Mouse (Mus musculus) myocyte (in vitro differentiated cells): ENCODE measurements around the gene Selp.

Experiments used
- POLR2A ChIP-seq: IDR thresholded peaks from one replicate; pipeline ENCODE4 v1.6.1; 2011; ENCODE audit warnings: low read depth, mild to moderate bottlenecking, control low read depth, moderate library complexity; ENCODE audit not compliant: insufficient read length
- REST ChIP-seq: IDR thresholded peaks from one replicate; pipeline ENCODE4 v1.6.1; 2011; ENCODE audit warnings: mild to moderate bottlenecking, control low read depth, moderate library complexity; ENCODE audit not compliant: insufficient read depth, insufficient read length

DNA sequence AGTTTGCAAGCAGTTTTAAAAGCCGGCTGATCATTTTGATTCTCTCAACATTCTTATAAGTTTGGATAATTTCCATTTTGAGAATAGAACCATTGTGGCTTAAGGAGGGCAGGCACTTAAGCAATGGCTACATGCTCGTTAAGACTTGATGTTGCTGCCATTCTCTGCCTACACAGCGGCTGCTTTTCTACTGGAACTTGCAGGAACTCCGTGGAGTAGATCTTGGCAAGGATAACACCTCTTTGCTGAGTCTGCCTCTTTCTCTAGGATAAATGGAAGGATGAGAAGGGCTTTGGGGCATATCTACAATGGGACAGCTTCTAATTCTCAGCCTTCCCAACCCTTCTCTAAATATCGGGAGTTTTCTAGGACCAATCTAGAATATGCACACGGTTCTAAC, 583 bp downstream of the Selp start:
- TF ChIP-seq REST: no peak
- TF ChIP-seq POLR2A: no peak
